11 mouse cellular contexts compared by ENCODE assay signal in genomic region chr17:12155236-12155635, GRCm38 (mm10).
"Had no signal": no experiment of that assay in that cellular context is flagged by ENCODE, and none has a peak within 500 bp of the region (broad histone marks: within the 10 kb centered on the region; RNA-seq: fewer than 3 reads in every experiment).

No protein-coding gene starts in this region.

- H3K4me2 ChIP-seq: kidney, embryonic 15.5 days; limb, embryonic 13.5 days; midbrain, embryonic 12.5 days had no signal

- H3K9ac ChIP-seq: kidney, embryonic 15.5 days; limb, embryonic 13.5 days; liver, embryonic 14.5 days; midbrain, embryonic 12.5 days had no signal

- H3K9me3 ChIP-seq: kidney, embryonic 15.5 days; limb, embryonic 13.5 days; midbrain, embryonic 12.5 days had no signal

- H3K4me3 ChIP-seq: kidney, embryonic 15.5 days; limb, embryonic 13.5 days; midbrain, embryonic 12.5 days had no signal

- H3K27me3 ChIP-seq: kidney, embryonic 15.5 days; limb, embryonic 13.5 days; midbrain, embryonic 12.5 days had no signal

- H3K4me1 ChIP-seq: limb, embryonic 13.5 days; midbrain, embryonic 12.5 days had no signal

- DNase-seq: kidney, adult 2 months; kidney, postnatal 14 days; lung, adult 18-20 months; thymus, adult 2 months; thymus, postnatal 36 days had no signal

- ATAC-seq: intestine, embryonic 16.5 days; midbrain, embryonic 16.5 days had no signal

- H3K27ac ChIP-seq: kidney, embryonic 15.5 days; limb, embryonic 13.5 days; liver, embryonic 14.5 days; midbrain, embryonic 12.5 days had no signal
